Mouse (Mus musculus): Measurements from ENCODE around the gene Gm28897. TPM values are rescaled to one million over a fixed set of nuclear protein-coding genes. Genes with fewer than 3 reads are reported as not detected.
"Not testable (repeated sequence)": the region's sequence is repeated elsewhere in the genome, so short reads cannot be mapped to it uniquely, and the experiment has no call there.

The Gm28897 gene
- polyA plus RNA-seq (2016; fragmentation: Nextera tagmentation; extraction: Ambion mirVana) = not detected in 2 replicates

DNA sequence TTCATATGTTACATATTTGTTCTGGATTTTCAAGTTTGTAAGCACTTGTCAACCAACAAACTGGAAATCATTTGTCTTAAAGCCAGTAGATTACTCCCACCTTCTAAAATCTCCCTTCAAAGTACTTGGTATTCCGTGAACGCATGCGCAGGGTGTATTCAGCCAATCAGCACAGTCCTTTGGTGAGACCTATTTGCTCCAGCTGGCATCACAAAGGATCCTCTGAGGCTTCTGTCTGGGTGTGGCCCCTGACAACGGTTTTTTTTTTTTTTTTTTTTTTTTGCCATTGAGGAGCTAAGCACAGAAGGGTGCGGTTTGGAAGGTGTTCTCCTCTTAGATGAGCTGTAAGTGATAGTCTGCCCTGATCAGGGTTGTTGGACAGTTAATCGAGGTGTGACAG is at the start of gene Gm28897:
Gene Gm28897 (plus strand): TSS at position 301 of the 400 bp plus-strand sequence.
- not testable (repeated sequence) for H3K36me3 ChIP-seq; H3K4me1 ChIP-seq; H3K9me3 ChIP-seq (replicated peaks); H3K27ac ChIP-seq (replicated peaks); H3K4me3 ChIP-seq; DNase-seq (ENCODE audit: low spot score); H3K27me3 ChIP-seq (ENCODE audit: low read depth, poor library complexity, severe bottlenecking)
- no CpG with 5 or more reads among the region's 6 CpGs for WGBS
